Mouse (Mus musculus) embryonic facial prominence, embryonic 15.5 days (tissue): ENCODE measurements around the gene Ddx39b. TPM values are rescaled to one million over a fixed set of nuclear protein-coding genes. Genes with fewer than 3 reads are reported as not detected.
A peak's percentile ranks its signal among the peaks of the same experiment; 100 is the strongest.

Experiments
- ATAC-seq: fragments of 200-750 bp; cut with Nextera tagmentation; 2 replicates; pipeline ENCODE4 v1.8.0; 2017; ENCODE audit warnings: low read depth, moderate TSS enrichment; ENCODE audit not compliant: insufficient number of reproducible peaks, low FRiP score, low TSS enrichment
- H3K27ac ChIP-seq: fragments of 300-500 bp; sonication (generic); replicated peaks from 2 replicates; pipeline ENCODE4 v1.5.1; 2015; ENCODE audit warnings: mild to moderate bottlenecking, inconsistent platforms
- H3K27me3 ChIP-seq: fragments of 300-500 bp; sonication (generic); 2 replicates; pipeline ENCODE4 v1.6.1; 2015; ENCODE audit warnings: inconsistent platforms
- H3K36me3 ChIP-seq: fragments of 300-500 bp; sonication (generic); 2 replicates; pipeline ENCODE4 v1.6.1; 2015; ENCODE audit warnings: mild to moderate bottlenecking, inconsistent platforms
- H3K4me1 ChIP-seq: fragments of 300-500 bp; sonication (generic); 2 replicates; pipeline ENCODE4 v1.6.1; 2015; ENCODE audit warnings: inconsistent platforms
- H3K4me2 ChIP-seq: fragments of 300-500 bp; sonication (generic); replicated peaks from 2 replicates; pipeline ENCODE4 v1.6.1; 2015; ENCODE audit warnings: mild to moderate bottlenecking, inconsistent platforms
- H3K4me3 ChIP-seq: fragments of 300-500 bp; sonication (generic); replicated peaks from 2 replicates; pipeline ENCODE4 v1.5.1; 2015; ENCODE audit warnings: mild to moderate bottlenecking, inconsistent platforms
- H3K9ac ChIP-seq: fragments of 300-500 bp; sonication (generic); 2 replicates; pipeline ENCODE4 v1.6.1; 2015; ENCODE audit warnings: inconsistent platforms
- H3K9me3 ChIP-seq: fragments of 300-500 bp; sonication (generic); replicated peaks from 2 replicates; pipeline ENCODE4 v1.6.1; 2016; ENCODE audit warnings: inconsistent platforms
- WGBS: fragments of 180-500 bp; shearing (Covaris S2); methylation state at CpG from one replicate; pipeline ENCODE4 v1.1.7; 2015; 5-methylcytosine and 5-hydroxymethylcytosine counted together
- polyA plus RNA-seq: library from polyadenylated mRNA; unstranded; fragments of >200 nt; fragmentation: Nextera tagmentation; extraction: Ambion mirVana; gene quantifications from 2 replicates; pipeline ENCODE4 v1.2.1, GENCODE M21; 2015

The Ddx39b gene
- polyA plus RNA-seq, 1 experiment from 2014 or later = 413 TPM

GRCm38 (mm10) chr17:35254241-35255098 lies 12.9 kb downstream of the Ddx39b start:
- Histone ChIP-seq H3K4me3 (no peak overlapping the region), H3K27ac (no peak overlapping the region), H3K36me3 (peaks cover 48% of the 10 kb centered on the region), H3K4me2 (no peak overlapping the region), H3K9me3 (no peaks in the 10 kb centered on the region), H3K27me3 (no peaks in the 10 kb centered on the region), H3K4me1 (no peaks in the 10 kb centered on the region), H3K9ac (no peak overlapping the region)
- 59% methylated on average over 11 of the region's 11 CpGs for WGBS
- peak; percentile 20; the same call in 1 of the 2 replicates for ATAC-seq

DNA sequence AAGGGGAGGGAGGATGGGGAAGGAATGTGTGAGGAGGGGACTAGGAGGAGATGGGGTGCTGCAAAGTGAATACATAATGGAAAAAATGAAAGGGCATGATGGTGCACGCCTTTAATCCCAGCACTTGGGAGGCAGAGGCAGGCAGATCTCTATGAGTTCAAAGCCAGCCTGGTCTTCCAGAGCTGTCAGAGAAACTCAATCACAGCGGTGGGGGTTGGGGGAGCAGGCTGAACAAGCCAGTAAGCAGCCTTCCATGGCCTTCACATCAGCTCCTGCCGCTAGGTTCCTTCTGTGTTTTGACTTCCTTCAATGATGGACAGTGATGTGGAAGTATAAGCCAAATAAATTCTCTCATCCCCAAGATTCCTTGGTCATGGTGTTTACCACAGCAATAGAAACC lies 13.8 kb downstream of the Ddx39b start:
- Histone ChIP-seq H3K9ac (no peak overlapping the region), H3K4me1 (no peaks in the 10 kb centered on the region), H3K36me3 (peaks cover 40% of the 10 kb centered on the region), H3K9me3 (no peaks in the 10 kb centered on the region), H3K4me2 (no peak overlapping the region), H3K27me3 (no peaks in the 10 kb centered on the region), H3K4me3 (no peak overlapping the region), H3K27ac (no peak overlapping the region)
- WGBS = 69% methylated on average over 3 of the region's 3 CpGs
- no peak for ATAC-seq

- H3K9ac ChIP-seq = no peak overlapping the region
- no peaks in the 10 kb centered on the region for H3K4me1 ChIP-seq
- no peak for ATAC-seq
- no peak overlapping the region for H3K4me2 ChIP-seq
- no peak overlapping the region for H3K4me3 ChIP-seq
- no peaks in the 10 kb centered on the region for H3K9me3 ChIP-seq
- no peak overlapping the region for H3K27ac ChIP-seq
- H3K27me3 ChIP-seq = no peaks in the 10 kb centered on the region
- peaks cover 36% of the 10 kb centered on the region for H3K36me3 ChIP-seq
- WGBS = 54% methylated on average over 4 of the region's 4 CpGs
Measured at GRCm38 (mm10) chr17:35255704-35256103, 14.2 kb downstream of the Ddx39b start.

DNA sequence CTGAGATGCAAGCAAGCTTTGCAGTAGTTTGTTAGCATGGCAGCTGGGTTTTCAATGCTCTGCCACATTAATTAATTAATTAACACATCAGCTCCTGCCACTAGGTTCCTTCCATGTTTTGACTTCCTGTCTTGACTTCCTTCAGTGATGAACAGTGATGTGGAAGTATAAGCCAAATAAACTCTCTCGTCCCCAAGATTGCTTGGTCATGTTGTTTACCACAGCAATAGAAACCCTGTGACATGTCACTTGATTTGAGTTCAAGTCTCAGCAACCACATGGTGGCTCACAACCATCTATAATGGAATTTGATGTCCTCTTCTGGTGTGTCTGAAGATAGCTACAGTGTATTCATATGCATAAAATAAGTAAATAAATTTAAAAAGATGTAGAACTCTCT lies 15.8 kb downstream of the Ddx39b start:
- Histone ChIP-seq H3K9me3 (no peaks in the 10 kb centered on the region), H3K36me3 (peaks cover 22% of the 10 kb centered on the region), H3K9ac (no peak overlapping the region), H3K27me3 (peaks cover 10% of the 10 kb centered on the region), H3K4me2 (no peak overlapping the region), H3K4me3 (peak overlapping the region; percentile 28; the same call in 1 of the 2 replicates), H3K4me1 (no peaks in the 10 kb centered on the region), H3K27ac (no peak overlapping the region)
- WGBS = 72% methylated on average over 1 of the region's 1 CpGs
- no peak for ATAC-seq

GRCm38 (mm10) chr17:35257824-35258491 lies 16.4 kb downstream of the Ddx39b start:
- peaks cover 16% of the 10 kb centered on the region for H3K27me3 ChIP-seq
- no peak for ATAC-seq
- peak overlapping the region; percentile 37 for H3K4me2 ChIP-seq
- 13% methylated on average over 17 of the region's 17 CpGs for whole genome bisulfite sequencing
- no peak overlapping the region for H3K9ac ChIP-seq
- H3K36me3 ChIP-seq = peaks cover 16% of the 10 kb centered on the region
- H3K27ac ChIP-seq = no peak overlapping the region
- H3K4me1 ChIP-seq = peaks cover 6% of the 10 kb centered on the region; the same call in 1 of the 2 replicates
- H3K9me3 ChIP-seq = no peaks in the 10 kb centered on the region
- peak overlapping the region; percentile 28 for H3K4me3 ChIP-seq

GRCm38 (mm10) chr17:35258492-35259478 lies 17.2 kb downstream of the Ddx39b start:
- 64% methylated on average over 13 of the region's 14 CpGs for WGBS
- Histone ChIP-seq H3K36me3 (peaks cover 8% of the 10 kb centered on the region; the same call in 1 of the 2 replicates), H3K9me3 (no peaks in the 10 kb centered on the region), H3K4me2 (no peak overlapping the region), H3K27me3 (peaks cover 22% of the 10 kb centered on the region), H3K27ac (no peak overlapping the region), H3K4me3 (no peak overlapping the region), H3K9ac (no peak overlapping the region), H3K4me1 (peaks cover 14% of the 10 kb centered on the region)
- ATAC-seq = no peak

GRCm38 (mm10) chr17:35259621-35260020 lies 18.1 kb downstream of the Ddx39b start:
- H3K36me3 ChIP-seq = no peaks in the 10 kb centered on the region
- H3K9ac ChIP-seq = no peak overlapping the region
- no peak overlapping the region for H3K27ac ChIP-seq
- H3K27me3 ChIP-seq = peaks cover 22% of the 10 kb centered on the region
- ATAC-seq = no peak
- peaks cover 16% of the 10 kb centered on the region for H3K4me1 ChIP-seq
- 76% methylated on average over 4 of the region's 4 CpGs for WGBS
- H3K4me3 ChIP-seq = no peak overlapping the region
- no peaks in the 10 kb centered on the region for H3K9me3 ChIP-seq
- no peak overlapping the region for H3K4me2 ChIP-seq

DNA sequence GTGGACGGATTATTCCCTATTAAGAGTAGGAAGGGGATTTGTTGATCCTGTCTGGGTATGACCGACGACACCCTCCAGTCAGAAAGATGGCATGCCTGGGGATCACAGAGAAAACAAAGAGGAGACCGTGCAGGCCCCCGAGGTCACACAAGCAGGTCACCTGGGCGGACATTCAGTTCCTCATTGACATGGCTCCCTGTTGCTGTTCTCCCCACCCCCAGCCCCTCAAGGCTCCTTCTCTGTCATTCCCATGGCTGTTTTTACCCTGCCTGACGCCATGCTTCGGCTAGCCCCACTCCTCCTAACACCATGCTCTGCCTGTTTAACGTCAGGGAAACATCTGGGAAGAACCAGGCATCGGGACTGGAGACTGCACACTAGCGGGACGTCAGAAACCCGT lies 20.1 kb downstream of the Ddx39b start:
- peaks cover 37% of the 10 kb centered on the region for H3K27me3 ChIP-seq
- no peak overlapping the region for H3K9ac ChIP-seq
- H3K36me3 ChIP-seq = no peaks in the 10 kb centered on the region
- 60% methylated on average over 13 of the region's 13 CpGs for WGBS
- H3K4me2 ChIP-seq = no peak overlapping the region
- H3K27ac ChIP-seq = no peak overlapping the region
- peaks cover 16% of the 10 kb centered on the region for H3K4me1 ChIP-seq
- no peaks in the 10 kb centered on the region for H3K9me3 ChIP-seq
- ATAC-seq = no peak
- no peak overlapping the region for H3K4me3 ChIP-seq

GRCm38 (mm10) chr17:35262664-35263522 lies 21.3 kb downstream of the Ddx39b start, which contains the start of gene H2-D1:
TSS of gene H2-D1 (plus strand) at chr17:35262730.
- H3K4me1 ChIP-seq = peaks cover 16% of the 10 kb centered on the region
- ATAC-seq = peak; percentile 88
- peaks cover 40% of the 10 kb centered on the region for H3K27me3 ChIP-seq
- WGBS = 1% methylated on average over 73 of the region's 73 CpGs
- no peaks in the 10 kb centered on the region for H3K36me3 ChIP-seq
- no peak within 1 kb of the TSS for H3K27ac ChIP-seq
- H3K4me3 ChIP-seq = peak within 1 kb of the TSS; percentile 67
- H3K9me3 ChIP-seq = no peaks in the 10 kb centered on the region
- H3K9ac ChIP-seq = peak within 1 kb of the TSS; percentile 46; the same call in 1 of the 2 replicates
- peak within 1 kb of the TSS; percentile 100 for H3K4me2 ChIP-seq

DNA sequence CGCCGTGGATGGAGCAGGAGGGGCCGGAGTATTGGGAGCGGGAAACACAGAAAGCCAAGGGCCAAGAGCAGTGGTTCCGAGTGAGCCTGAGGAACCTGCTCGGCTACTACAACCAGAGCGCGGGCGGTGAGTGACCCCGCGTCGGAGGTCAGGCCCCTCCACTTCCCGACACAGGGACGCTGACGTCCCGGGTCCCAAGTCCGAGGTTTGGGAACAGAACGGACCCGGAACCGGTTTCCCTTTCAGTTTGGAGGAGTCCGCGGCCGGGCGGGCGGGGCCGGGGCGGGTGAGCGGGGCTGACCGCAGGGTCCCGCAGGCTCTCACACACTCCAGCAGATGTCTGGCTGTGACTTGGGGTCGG lies 22.0 kb downstream of the Ddx39b start:
- no peaks in the 10 kb centered on the region for H3K36me3 ChIP-seq
- no peaks in the 10 kb centered on the region for H3K9me3 ChIP-seq
- peak overlapping the region; percentile 67 for H3K4me3 ChIP-seq
- 0 out of 2 replicates have a peak overlapping the region, but pooled peaks have one; percentile 46 for H3K9ac ChIP-seq
- 0% methylated on average over 29 of the region's 31 CpGs for WGBS
- H3K27ac ChIP-seq = no peak overlapping the region
- H3K27me3 ChIP-seq = peaks cover 40% of the 10 kb centered on the region
- H3K4me2 ChIP-seq = peak overlapping the region; percentile 100
- H3K4me1 ChIP-seq = peaks cover 16% of the 10 kb centered on the region
- ATAC-seq = peak; percentile 24; the same call in 1 of the 2 replicates
